Mouse (Mus musculus) kidney, postnatal 36 days (tissue): ENCODE results near the gene Mtf2.
"Not testable (repeated sequence)": the region's sequence is repeated elsewhere in the genome, so short reads cannot be mapped to it uniquely, and the experiment has no call there.

ENCODE experiments used
- DNase-seq, 2 experiments: peaks; one replicate each; pipeline ENCODE4 v3.0.0; 2021 to 2022; ENCODE audit warnings: mixed read lengths in 2 of 2

Gene Mtf2

DNA sequence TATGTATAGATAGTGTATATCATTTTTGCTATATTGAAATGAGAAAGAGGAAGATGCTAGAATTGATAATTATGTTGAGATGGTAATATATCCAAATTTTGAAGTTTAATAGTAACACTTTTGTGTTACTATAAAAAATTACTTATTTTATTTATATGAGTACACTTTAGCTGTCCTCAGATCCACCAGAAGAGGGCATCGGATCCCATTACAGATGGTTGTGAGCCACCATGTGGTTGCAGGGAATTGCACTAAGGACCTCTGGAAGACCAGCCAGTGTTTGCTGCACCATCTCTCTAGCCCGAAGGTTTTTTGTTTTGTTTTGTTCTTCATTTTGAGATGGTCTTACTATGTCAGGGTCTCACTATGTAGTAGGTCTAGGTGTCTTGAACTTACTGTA lies 20.0 kb downstream of the Mtf2 start:
- DNase-seq = peak in 1 of 2 experiments; percentile 28

- DNase-seq = not testable (repeated sequence)
These were observed 27.3 kb downstream of the Mtf2 start for GRCm38 (mm10) chr5:108092731-108093130.

DNA sequence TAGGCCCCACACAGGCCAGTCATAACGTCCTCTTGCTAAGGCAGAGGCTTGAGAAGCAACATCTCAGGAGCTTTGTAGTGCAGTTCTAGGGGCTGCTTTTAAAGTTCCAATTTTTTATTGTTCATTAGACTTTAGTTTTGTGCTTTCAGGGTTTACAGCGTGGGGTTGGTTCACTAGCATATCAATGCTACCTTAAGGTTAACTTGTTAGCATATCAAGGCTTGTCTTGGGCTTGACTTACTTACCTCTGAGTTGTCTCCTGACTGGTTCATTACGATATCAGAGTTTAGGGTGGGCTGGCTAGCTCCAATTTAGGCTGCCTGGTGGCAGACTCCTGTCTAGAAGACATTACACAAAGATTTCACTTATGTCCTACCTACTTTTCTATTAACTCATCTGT lies 32.2 kb downstream of the Mtf2 start:
- no peak for DNase-seq

DNA sequence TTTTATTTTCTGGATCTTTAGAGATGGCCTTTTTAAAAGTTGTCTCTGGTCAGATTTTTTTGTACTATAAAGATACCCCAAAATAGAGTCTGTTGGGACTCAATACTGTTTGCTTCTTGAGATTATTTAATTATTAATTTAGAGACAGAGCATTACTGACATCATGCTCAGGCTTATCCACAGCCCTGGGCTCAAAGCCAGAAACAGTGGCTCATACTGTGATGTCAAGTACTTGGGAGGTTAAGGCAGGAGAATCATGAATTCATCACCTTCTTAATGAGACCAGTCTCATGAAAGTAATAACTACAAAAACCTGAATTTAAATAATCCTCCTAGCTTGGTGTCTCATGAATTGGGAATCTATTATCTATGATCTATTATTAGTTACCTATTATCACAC lies 34.7 kb downstream of the Mtf2 start:
- no peak for DNase-seq

DNA sequence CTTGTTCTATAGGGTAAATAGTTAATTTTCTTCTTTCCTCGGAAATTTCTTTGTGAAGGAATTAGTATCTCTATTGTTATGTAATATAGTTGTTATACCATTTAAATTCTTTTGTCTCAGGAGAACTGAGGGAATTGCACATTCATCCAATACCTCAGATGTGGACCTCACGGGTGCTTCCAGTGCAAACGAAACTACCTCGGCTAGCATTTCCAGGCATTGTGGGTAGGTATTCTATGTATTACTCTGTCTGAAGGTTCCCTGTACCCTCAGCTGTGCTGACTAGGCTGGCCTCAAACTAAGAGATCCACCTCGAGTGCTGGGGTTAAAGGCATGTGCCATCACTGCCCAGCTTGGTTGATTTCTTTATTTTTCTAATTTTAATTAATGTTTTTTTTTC lies 38.8 kb downstream of the Mtf2 start:
- DNase-seq = no peak

DNA sequence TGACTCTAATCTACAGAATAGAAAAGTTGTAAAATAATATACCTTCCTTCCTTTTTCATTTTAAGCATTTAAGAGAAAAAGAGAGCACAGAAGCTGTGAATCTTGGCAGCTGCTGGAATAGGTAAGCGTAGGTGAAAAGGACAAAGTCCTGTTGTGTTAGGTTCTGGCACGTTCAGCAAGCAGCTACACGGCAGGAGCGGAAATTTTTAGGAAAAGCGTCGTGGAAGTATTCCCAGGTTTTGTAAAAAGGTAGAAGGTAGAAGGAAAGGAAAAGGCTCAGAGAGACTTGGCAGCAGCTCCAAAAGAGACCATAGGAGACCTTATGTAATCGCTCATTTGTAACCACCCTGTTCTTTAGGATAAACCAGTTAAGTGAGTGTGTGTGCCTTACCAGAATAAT lies 43.9 kb downstream of the Mtf2 start:
- DNase-seq = peak; percentile 9 to 19

GRCm38 (mm10) chr5:108117693-108118092 lies 52.2 kb downstream of the Mtf2 start:
- DNase-seq = no peak

DNA sequence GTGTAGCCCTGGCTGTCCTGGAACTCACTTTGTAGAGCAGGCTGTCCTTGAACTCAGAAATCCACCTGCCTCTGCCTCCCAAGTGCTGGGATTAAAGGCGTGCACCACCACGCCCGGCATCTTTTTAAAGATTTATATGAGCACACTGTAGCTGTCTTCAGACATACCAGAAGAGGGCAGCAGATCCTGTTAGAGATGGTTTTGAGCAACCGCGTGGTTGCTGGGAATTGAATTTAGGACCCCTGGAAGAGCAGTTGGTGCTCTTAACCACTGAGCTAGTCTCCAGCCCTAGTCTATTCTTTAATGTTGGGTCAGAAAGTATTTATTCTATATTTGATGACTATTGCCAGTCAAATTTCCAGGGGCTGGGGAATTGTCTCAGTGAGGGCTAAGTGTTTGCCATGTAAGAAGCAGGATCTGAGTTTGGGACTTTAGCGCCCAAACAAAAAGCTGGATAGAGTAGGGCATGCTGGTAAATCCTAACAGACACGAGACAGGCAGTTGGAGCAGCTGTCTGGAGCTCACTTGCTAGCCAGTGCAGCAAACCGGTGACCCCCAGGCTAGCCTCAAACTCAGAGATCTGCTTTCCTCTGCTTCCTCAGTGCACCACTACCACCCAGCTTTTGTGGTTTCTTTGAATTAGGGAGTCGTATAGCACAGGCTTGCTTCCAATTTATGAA lies 54.9 kb downstream of the Mtf2 start:
- no peak for DNase-seq

GRCm38 (mm10) chr5:108131849-108132440 lies 66.5 kb downstream of the Mtf2 start:
- peak; percentile 42 to 57 for DNase-seq

DNA sequence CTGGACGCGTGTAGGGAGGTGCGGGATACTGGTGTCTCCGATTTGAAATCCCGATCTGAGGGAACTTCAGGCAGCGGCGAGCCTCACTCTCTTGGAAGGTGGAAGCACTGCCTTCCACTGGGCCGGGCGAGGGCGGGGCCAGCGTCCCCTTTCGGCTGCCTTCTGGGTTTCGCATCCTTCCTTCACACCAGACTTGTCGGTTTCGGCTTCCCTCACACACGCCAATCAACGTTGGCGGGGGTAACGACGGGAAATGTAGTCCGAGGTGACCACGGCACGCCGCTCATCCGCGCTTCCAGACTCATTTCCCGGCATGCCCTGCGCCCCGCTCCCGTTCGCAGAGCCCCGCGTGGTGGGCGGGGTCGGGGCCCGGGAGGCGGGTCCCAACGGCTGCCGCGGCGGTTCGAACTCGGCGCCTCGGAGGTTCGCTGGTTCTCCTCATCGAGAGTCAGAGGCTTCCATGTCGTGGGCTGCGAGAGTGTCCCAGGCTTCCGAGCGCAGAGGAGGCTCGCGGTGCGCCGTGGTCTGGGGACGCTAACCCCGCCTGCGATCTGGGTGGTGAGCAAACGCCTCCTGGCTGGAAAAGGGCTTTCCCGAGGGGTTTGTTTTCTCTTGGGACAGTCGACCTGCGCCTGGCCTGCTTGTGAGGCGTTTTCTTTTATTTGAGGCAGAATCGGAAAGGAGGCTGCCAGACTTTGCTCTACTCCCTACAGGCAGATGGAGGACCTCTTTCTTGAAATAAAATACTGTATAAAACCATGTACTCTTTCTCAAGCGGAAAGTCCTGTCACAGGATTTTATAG lies 67.2 kb downstream of the Mtf2 start, which contains the start of the genes Tmed5 and Ccdc18:
Gene Tmed5 (minus strand): TSS at position 180 of the 803 bp plus-strand sequence.
Gene Ccdc18 (plus strand): TSS at position 435 of the 803 bp plus-strand sequence.
- peak; percentile 98 to 100 for DNase-seq

GRCm38 (mm10) chr5:108152592-108152991 lies 87.1 kb downstream of the Mtf2 start:
- no peak for DNase-seq
